Mouse (Mus musculus): ENCODE measurements around the gene Akip1. TPM values are rescaled to one million over a fixed set of nuclear protein-coding genes. Genes with fewer than 3 reads are reported as not detected.

The Akip1 gene
- total and polyA plus RNA-seq, 3 experiments, result 35.0 to 46.2 (median 42.5) TPM

DNA sequence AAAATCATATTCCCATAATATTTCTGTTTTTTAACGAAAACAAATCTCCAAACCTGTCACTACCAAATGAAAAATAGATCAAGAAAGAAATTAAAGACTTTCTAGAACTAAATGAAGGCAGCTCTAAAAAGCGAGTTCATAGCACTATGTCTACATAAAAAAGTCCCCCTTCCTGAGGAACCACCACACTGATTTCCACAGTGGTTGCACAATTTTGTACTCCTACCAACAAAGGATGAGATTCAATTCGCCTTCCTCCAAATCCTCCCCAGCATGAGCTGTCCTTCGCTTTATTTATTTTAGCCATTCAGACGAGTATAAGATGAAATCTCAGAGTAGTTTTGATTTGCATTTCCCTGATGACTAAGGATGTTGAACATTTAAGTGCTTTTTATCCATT, 36.8 kb upstream of the Akip1 start:
- no peak overlapping the region for H3K4me2 ChIP-seq (ENCODE audit: insufficient read depth, low read depth, poor library complexity, severe bottlenecking)
- in situ Hi-C loops (cut with MboI; ENCODE audit: low pct_ligation_motif_present, low pct_unique_long_range_greater_than_20kb, low sequenced_read_pairs), result no loop called here
- TF ChIP-seq SIN3A (IDR thresholded peaks at IDR 0.05; ENCODE audit: low read length) (no peak), UBTF (IDR thresholded peaks at IDR 0.05; ENCODE audit: low read depth, low read length) (no peak), TBP (conservative IDR thresholded peaks at IDR 0.05; ENCODE audit: low read depth, low read length) (no peak), NRF1 (IDR thresholded peaks at IDR 0.05; ENCODE audit: low read depth, low read length) (no peak), RAD21 (IDR thresholded peaks at IDR 0.05; ENCODE audit: low read depth, low read length) (no peak)
- no peaks in the 10 kb centered on the region for H3K79me2 ChIP-seq (replicated peaks; ENCODE audit: control insufficient read depth, extremely low read depth, insufficient read depth, poor library complexity, severe bottlenecking)
- no peaks in the 10 kb centered on the region for H3K36me3 ChIP-seq (replicated peaks in 1 of 2; ENCODE audit: control insufficient read depth in 1 of 2, insufficient read depth in 1 of 2, low read length in 1 of 2)
- DNase-seq (ENCODE audit: extremely low read depth), result no peak
- H3K4me3 ChIP-seq (replicated peaks in 1 of 3; ENCODE audit: low read depth in 2 of 3, low read length in 2 of 3, poor library complexity in 1 of 3), result no peak overlapping the region
- no peak overlapping the region for H3K27ac ChIP-seq (ENCODE audit: insufficient read depth, low read depth)
- no peaks in the 10 kb centered on the region for H3K27me3 ChIP-seq (replicated peaks)
- H3K9ac ChIP-seq (ENCODE audit: insufficient read depth, low read depth), result no peak overlapping the region
- dilution Hi-C loops (cut with MboI; ENCODE audit: extremely low pct_ligation_motif_present, extremely low pct_unique_long_range_greater_than_20kb, low sequenced_read_pairs), result no loop called here
- H3K9me3 ChIP-seq (replicated peaks; ENCODE audit: low read length), result no peaks in the 10 kb centered on the region
- no peaks in the 10 kb centered on the region for H3K4me1 ChIP-seq (ENCODE audit: control insufficient read depth in 1 of 2, insufficient read depth in 2 of 2)

DNA sequence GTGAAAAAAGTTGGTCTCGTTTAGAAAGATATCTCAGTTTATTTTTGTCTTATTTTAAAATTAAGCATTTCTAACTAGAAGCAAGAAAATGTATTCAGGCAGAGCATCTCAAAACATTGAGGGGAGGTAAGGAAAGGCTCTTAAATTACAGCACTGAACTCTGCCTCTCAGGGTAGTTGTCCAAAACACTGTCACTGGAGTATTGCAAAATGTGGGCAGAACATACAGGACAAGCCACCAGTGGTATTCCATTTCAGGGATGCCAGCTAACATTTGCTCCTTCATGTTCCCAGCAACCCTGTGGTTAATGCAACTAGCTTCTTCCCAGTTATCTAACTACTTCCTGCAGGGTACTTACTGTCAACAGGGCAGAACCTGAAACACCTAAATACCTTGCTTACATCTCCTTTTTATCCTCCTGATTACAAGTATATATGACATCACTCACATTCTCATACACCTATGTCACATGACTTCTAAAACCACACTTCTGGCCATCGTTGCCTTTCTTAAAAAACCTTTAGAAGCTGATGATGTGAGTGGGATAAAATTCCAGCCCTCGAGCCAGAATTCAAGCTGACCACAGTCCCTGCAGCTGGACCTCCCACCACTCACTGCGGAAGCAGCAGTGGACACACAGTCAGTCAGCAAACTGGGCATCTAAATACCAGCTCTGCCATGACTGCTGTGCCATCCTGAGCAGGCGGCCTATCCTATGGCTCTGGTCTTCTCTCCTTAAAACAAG, 33.9 kb upstream of the Akip1 start:
- dilution Hi-C loops (cut with MboI; ENCODE audit: extremely low pct_ligation_motif_present, extremely low pct_unique_long_range_greater_than_20kb, low sequenced_read_pairs) (no loop called here), in situ Hi-C loops (cut with MboI; ENCODE audit: low pct_ligation_motif_present, low pct_unique_long_range_greater_than_20kb, low sequenced_read_pairs) (no loop called here)
- Histone ChIP-seq H3K36me3 (replicated peaks in 1 of 2; ENCODE audit: control insufficient read depth in 1 of 2, insufficient read depth in 1 of 2, low read length in 1 of 2) (no peaks in the 10 kb centered on the region), H3K27me3 (replicated peaks) (no peaks in the 10 kb centered on the region), H3K27ac (ENCODE audit: insufficient read depth, low read depth) (no peak overlapping the region), H3K79me2 (replicated peaks; ENCODE audit: control insufficient read depth, extremely low read depth, insufficient read depth, poor library complexity, severe bottlenecking) (no peaks in the 10 kb centered on the region), H3K4me1 (ENCODE audit: control insufficient read depth in 1 of 2, insufficient read depth in 2 of 2) (peaks cover 0 to 4% of the 10 kb centered on the region in 2 experiments; a peak in 1 of 4 replicates), H3K4me3 (replicated peaks in 1 of 3; ENCODE audit: low read depth in 2 of 3, low read length in 2 of 3, poor library complexity in 1 of 3) (no peak overlapping the region), H3K4me2 (ENCODE audit: insufficient read depth, low read depth, poor library complexity, severe bottlenecking) (no peak overlapping the region), H3K9ac (ENCODE audit: insufficient read depth, low read depth) (no peak overlapping the region), H3K9me3 (replicated peaks; ENCODE audit: low read length) (no peaks in the 10 kb centered on the region)
- DNase-seq (ENCODE audit: extremely low read depth), result no peak
- no peak for TF ChIP-seq MAX (IDR thresholded peaks at IDR 0.05; ENCODE audit: low read length)
- TF ChIP-seq CTCF (conservative IDR thresholded peaks at IDR 0.05 in 1 of 2, IDR thresholded peaks at IDR 0.05 in 1 of 2; ENCODE audit: low read depth in 2 of 2, low read length in 2 of 2), result no peak
- TF ChIP-seq MEF2A (IDR thresholded peaks at IDR 0.05; ENCODE audit: borderline replicate concordance, low read depth, low read length), result no peak
- TF ChIP-seq MAZ (IDR thresholded peaks at IDR 0.05; ENCODE audit: low read depth, low read length), result no peak
- no peak for TF ChIP-seq ELF1 (IDR thresholded peaks at IDR 0.05; ENCODE audit: low read depth, low read length)
- no peak for TF ChIP-seq ZMIZ1 (IDR thresholded peaks at IDR 0.05; ENCODE audit: low read depth, low read length)
- no peak for TF ChIP-seq SMC3 (IDR thresholded peaks at IDR 0.05; ENCODE audit: low read depth, low read length)
- no peak for TF ChIP-seq RAD21 (IDR thresholded peaks at IDR 0.05; ENCODE audit: low read depth, low read length)
- TF ChIP-seq TBP (conservative IDR thresholded peaks at IDR 0.05; ENCODE audit: low read depth, low read length), result no peak
- TF ChIP-seq MAFK (IDR thresholded peaks at IDR 0.05; ENCODE audit: insufficient replicate concordance, low read length), result no peak
- TF ChIP-seq NELFE (IDR thresholded peaks at IDR 0.05; ENCODE audit: low read depth, low read length), result no peak
- TF ChIP-seq UBTF (IDR thresholded peaks at IDR 0.05; ENCODE audit: low read depth, low read length), result no peak
- TF ChIP-seq CHD1 (IDR thresholded peaks at IDR 0.05; ENCODE audit: low read depth, low read length), result no peak
- TF ChIP-seq IRF4 (IDR thresholded peaks at IDR 0.05; ENCODE audit: low read depth, low read length), result no peak
- TF ChIP-seq USF2 (conservative IDR thresholded peaks at IDR 0.05; ENCODE audit: low read depth, low read length), result no peak
- no peak for TF ChIP-seq RCOR1 (conservative IDR thresholded peaks at IDR 0.05; ENCODE audit: low read depth, low read length)
- no peak for TF ChIP-seq ZNF384 (IDR thresholded peaks at IDR 0.05; ENCODE audit: low read depth, low read length)
